Mouse (Mus musculus): ENCODE data around the gene Gata1. TPM values are rescaled to one million over a fixed set of nuclear protein-coding genes. Genes with fewer than 3 reads are reported as not detected.
"Not testable (repeated sequence)": the region's sequence is repeated elsewhere in the genome, so short reads cannot be mapped to it uniquely, and the experiment has no call there.

Gene Gata1
- polyA plus RNA-seq, 1 experiment, result not detected

GRCm38 (mm10) chrX:7936874-7937273 lies 41.0 kb downstream of the Gata1 start:
- no peak for TF ChIP-seq CTCF (IDR thresholded peaks at IDR 0.05; ENCODE audit: borderline replicate concordance, insufficient read depth, low read length)
- TF ChIP-seq POLR2A (IDR thresholded peaks at IDR 0.05; ENCODE audit: low read depth, low read length), result no peak
- Histone ChIP-seq H3K27ac (ENCODE audit: insufficient read depth, low read length) (no peak overlapping the region), H3K4me3 (ENCODE audit: insufficient read depth, low read length) (no peak overlapping the region), H3K4me1 (ENCODE audit: control insufficient read depth, insufficient read depth, low read length) (no peaks in the 10 kb centered on the region)

GRCm38 (mm10) chrX:7928270-7928790 lies 49.5 kb downstream of the Gata1 start, which contains the start of gene Eras:
Gene Eras, minus strand, starts transcription at chrX:7928607.
- Histone ChIP-seq H3K4me3 (ENCODE audit: insufficient read depth, low read length) (no peak within 1 kb of the TSS), H3K27ac (ENCODE audit: insufficient read depth, low read length) (no peak within 1 kb of the TSS), H3K4me1 (ENCODE audit: control insufficient read depth, insufficient read depth, low read length) (no peaks in the 10 kb centered on the region)
- TF ChIP-seq POLR2A (IDR thresholded peaks at IDR 0.05; ENCODE audit: low read depth, low read length), result no peak
- no peak for TF ChIP-seq CTCF (IDR thresholded peaks at IDR 0.05; ENCODE audit: borderline replicate concordance, insufficient read depth, low read length)

- no peak overlapping the region for H3K27ac ChIP-seq (ENCODE audit: insufficient read depth, low read length)
Observed at GRCm38 (mm10) chrX:7927116-7927515, 50.8 kb downstream of the Gata1 start.

DNA sequence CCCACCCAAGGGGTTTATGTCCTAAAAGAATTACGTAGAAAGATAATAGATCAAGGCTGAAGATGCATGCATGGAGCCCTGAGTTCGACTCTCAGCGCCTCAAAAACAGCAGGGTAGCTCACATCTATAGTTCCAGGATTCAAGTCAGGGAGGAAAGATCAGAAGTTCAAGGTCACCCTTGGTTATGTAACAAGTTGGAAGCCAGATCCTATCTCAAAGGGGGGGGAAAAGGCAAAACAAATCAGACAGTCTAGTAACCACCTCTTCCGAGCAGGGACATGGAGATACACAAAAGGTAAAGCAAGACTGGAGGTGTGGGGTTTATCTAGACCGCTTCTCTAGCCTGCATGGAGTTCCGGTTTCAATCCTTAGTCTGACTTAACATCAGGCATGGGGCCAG lies 51.6 kb downstream of the Gata1 start:
- TF ChIP-seq POLR2A (IDR thresholded peaks at IDR 0.05; ENCODE audit: low read depth, low read length) (no peak), CTCF (IDR thresholded peaks at IDR 0.05; ENCODE audit: borderline replicate concordance, insufficient read depth, low read length) (no peak)
- no peak overlapping the region for H3K27ac ChIP-seq (ENCODE audit: insufficient read depth, low read length)
- no peak overlapping the region for H3K4me3 ChIP-seq (ENCODE audit: insufficient read depth, low read length)
- H3K4me1 ChIP-seq (ENCODE audit: control insufficient read depth, insufficient read depth, low read length), result no peaks in the 10 kb centered on the region

More at GRCm38 (mm10) chrX:7927116-7927515, 50.8 kb downstream of the Gata1 start:
- no peak overlapping the region for H3K4me3 ChIP-seq (ENCODE audit: insufficient read depth, low read length)
- H3K4me1 ChIP-seq (ENCODE audit: control insufficient read depth, insufficient read depth, low read length), result no peaks in the 10 kb centered on the region
- TF ChIP-seq POLR2A (IDR thresholded peaks at IDR 0.05; ENCODE audit: low read depth, low read length), result no peak
- no peak for TF ChIP-seq CTCF (IDR thresholded peaks at IDR 0.05; ENCODE audit: borderline replicate concordance, insufficient read depth, low read length)

GRCm38 (mm10) chrX:7922032-7922431 lies 55.8 kb downstream of the Gata1 start:
- H3K27ac ChIP-seq (ENCODE audit: insufficient read depth, low read length), result no peak overlapping the region
- no peaks in the 10 kb centered on the region for H3K4me1 ChIP-seq (ENCODE audit: control insufficient read depth, insufficient read depth, low read length)
- no peak overlapping the region for H3K4me3 ChIP-seq (ENCODE audit: insufficient read depth, low read length)
- no peak for TF ChIP-seq CTCF (IDR thresholded peaks at IDR 0.05; ENCODE audit: borderline replicate concordance, insufficient read depth, low read length)
- TF ChIP-seq POLR2A (IDR thresholded peaks at IDR 0.05; ENCODE audit: low read depth, low read length), result no peak

DNA sequence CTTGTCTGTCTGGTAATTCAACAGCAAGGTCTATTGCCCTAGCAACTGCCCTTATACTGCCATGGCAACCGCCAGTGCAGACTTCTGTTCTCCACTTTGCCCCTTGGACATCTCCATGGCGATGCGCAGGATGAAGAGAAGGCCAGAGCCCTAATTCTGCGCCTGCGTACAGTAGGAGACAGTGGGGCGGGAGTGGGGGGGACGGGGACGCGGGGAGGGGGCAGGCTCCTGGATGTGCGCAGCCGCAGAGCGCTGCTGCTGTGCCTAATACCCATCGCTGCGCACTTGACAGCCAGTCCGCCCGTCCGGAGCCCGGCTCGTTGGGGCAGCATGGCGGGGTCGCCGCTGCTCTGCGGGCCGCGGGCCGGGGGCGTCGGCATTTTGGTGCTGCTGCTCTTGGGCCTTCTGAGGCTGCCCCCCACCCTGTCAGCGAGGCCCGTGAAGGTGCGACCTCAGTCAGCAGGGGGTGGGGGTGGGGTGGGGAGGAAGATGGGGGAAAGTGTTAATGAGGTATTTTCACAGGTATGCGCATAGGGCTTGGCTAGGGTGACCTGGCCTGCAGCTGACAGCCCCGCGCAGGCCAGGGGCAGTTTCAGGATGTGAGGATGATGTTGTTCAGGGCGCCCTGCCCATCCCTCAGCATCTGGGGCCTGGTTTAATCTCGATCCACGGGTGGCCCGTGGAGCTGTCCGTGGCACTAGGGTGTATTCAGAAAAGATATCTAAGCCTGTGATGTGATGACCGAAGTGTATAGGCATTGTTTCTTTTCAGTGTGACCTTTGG lies 58.1 kb downstream of the Gata1 start, which contains the start of gene Pcsk1n:
Gene Pcsk1n, plus strand, starts transcription at position 222 of the 783 bp plus-strand sequence.
- TF ChIP-seq CTCF (IDR thresholded peaks at IDR 0.05; ENCODE audit: borderline replicate concordance, insufficient read depth, low read length) (no peak), POLR2A (IDR thresholded peaks at IDR 0.05; ENCODE audit: low read depth, low read length) (no peak)
- Histone ChIP-seq H3K27ac (ENCODE audit: insufficient read depth, low read length) (no peak within 1 kb of the TSS), H3K4me3 (ENCODE audit: insufficient read depth, low read length) (no peak within 1 kb of the TSS), H3K4me1 (ENCODE audit: control insufficient read depth, insufficient read depth, low read length) (no peaks in the 10 kb centered on the region)

DNA sequence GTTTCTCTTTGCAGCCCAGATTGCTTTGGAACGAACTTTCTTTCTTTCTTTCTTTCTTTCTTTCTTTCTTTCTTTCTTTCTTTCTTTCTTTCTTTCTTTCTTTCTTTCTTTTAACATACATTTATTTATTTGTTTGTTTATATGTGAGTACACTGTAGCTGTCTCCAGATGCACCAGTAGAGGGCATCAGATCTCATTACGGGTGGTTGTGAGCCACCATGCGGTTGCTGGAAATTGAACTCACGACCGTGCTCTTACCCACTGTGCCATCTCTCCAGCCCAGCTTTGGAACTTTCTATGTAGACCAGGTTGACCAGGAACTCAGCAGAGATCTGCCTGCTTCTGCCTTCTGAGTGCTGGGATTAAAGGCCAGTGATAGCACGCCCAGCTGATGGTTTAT lies 59.9 kb downstream of the Gata1 start:
- H3K27ac ChIP-seq (ENCODE audit: insufficient read depth, low read length); H3K4me1 ChIP-seq (ENCODE audit: control insufficient read depth, insufficient read depth, low read length); H3K4me3 ChIP-seq (ENCODE audit: insufficient read depth, low read length): not testable (repeated sequence)

- not testable (repeated sequence) for H3K27ac ChIP-seq (ENCODE audit: insufficient read depth, low read length); H3K4me1 ChIP-seq (ENCODE audit: control insufficient read depth, insufficient read depth, low read length)
Observed at GRCm38 (mm10) chrX:7915669-7916068, 62.2 kb downstream of the Gata1 start.

DNA sequence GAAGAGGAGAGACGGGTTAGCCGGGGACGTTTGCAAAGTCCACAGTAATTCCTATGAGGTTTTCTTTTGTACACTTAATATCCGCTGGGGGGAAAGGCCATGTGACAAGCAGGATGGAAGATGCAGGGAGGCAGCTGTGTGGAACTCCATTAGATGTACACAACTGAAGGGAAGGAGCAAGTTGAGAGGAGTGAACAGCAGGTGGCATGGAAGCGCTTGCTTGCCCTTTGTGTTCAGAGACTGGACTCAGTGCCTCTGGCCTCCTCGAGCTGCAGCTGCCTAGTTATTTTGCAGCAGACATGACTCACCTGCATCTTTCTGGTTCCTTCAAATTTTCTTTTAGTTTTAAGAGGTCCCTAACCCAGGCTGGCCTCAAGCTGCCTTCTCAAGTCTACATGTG lies 67.4 kb downstream of the Gata1 start:
- no peak overlapping the region for H3K27ac ChIP-seq (ENCODE audit: insufficient read depth, low read length)
- no peak overlapping the region for H3K4me3 ChIP-seq (ENCODE audit: insufficient read depth, low read length)
- TF ChIP-seq POLR2A (IDR thresholded peaks at IDR 0.05; ENCODE audit: low read depth, low read length) (no peak), CTCF (IDR thresholded peaks at IDR 0.05; ENCODE audit: borderline replicate concordance, insufficient read depth, low read length) (no peak)
- H3K4me1 ChIP-seq (ENCODE audit: control insufficient read depth, insufficient read depth, low read length), result no peaks in the 10 kb centered on the region

More at GRCm38 (mm10) chrX:7915669-7916068, 62.2 kb downstream of the Gata1 start:
- H3K4me3 ChIP-seq (ENCODE audit: insufficient read depth, low read length), result not testable (repeated sequence)

Other genes with a start within 250 kb of the Gata1 start
- gene Praf2, start 249.6 kb downstream of the Gata1 start, polyA plus RNA-seq (2011; ENCODE audit: insufficient read length, low read depth, missing spikeins), result 112 and 126 TPM in 2 replicates
- 2.5 and 3.5 TPM in 2 replicates for gene Ccdc120, start 227.2 kb downstream of the Gata1 start, polyA plus RNA-seq (2011; ENCODE audit: insufficient read length, low read depth, missing spikeins)
- 49.1 and 53.4 TPM in 2 replicates for gene Tfe3, start 215.5 kb downstream of the Gata1 start, polyA plus RNA-seq (2011; ENCODE audit: insufficient read length, low read depth, missing spikeins)
- gene Gripap1, start 188.3 kb downstream of the Gata1 start, polyA plus RNA-seq (2011; ENCODE audit: insufficient read length, low read depth, missing spikeins), result 37.7 and 42.1 TPM in 2 replicates
- gene Kcnd1, start 155.8 kb downstream of the Gata1 start, polyA plus RNA-seq (2011; ENCODE audit: insufficient read length, low read depth, missing spikeins), result 5.7 and 7.5 TPM in 2 replicates
- 57.5 and 65.0 TPM in 2 replicates for gene Otud5, start 136.7 kb downstream of the Gata1 start, polyA plus RNA-seq (2011; ENCODE audit: insufficient read length, low read depth, missing spikeins)
- 4.0 and 4.3 TPM in 2 replicates for gene Pim2, start 99.8 kb downstream of the Gata1 start, polyA plus RNA-seq (2011; ENCODE audit: insufficient read length, low read depth, missing spikeins)
- 113 and 123 TPM in 2 replicates for gene Slc35a2, start 94.0 kb downstream of the Gata1 start, polyA plus RNA-seq (2011; ENCODE audit: insufficient read length, low read depth, missing spikeins)
- 90.2 and 103 TPM in 2 replicates for gene Pqbp1, start 78.8 kb downstream of the Gata1 start, polyA plus RNA-seq (2011; ENCODE audit: insufficient read length, low read depth, missing spikeins)
- 29.5 and 39.9 TPM in 2 replicates for gene Timm17b, start 78.7 kb downstream of the Gata1 start, polyA plus RNA-seq (2011; ENCODE audit: insufficient read length, low read depth, missing spikeins)
- not detected in 2 replicates for gene Gm10491, start 70.2 kb downstream of the Gata1 start, polyA plus RNA-seq (2011; ENCODE audit: insufficient read length, low read depth, missing spikeins)
- gene Gm10490, start 68.5 kb downstream of the Gata1 start, polyA plus RNA-seq (2011; ENCODE audit: insufficient read length, low read depth, missing spikeins), result not detected in 2 replicates
- gene Pcsk1n, start 58.2 kb downstream of the Gata1 start, polyA plus RNA-seq (2011; ENCODE audit: insufficient read length, low read depth, missing spikeins), result not detected in 2 replicates
- not detected in 2 replicates for gene Eras, start 49.5 kb downstream of the Gata1 start, polyA plus RNA-seq (2011; ENCODE audit: insufficient read length, low read depth, missing spikeins)
- gene Hdac6, start 30.2 kb downstream of the Gata1 start, polyA plus RNA-seq (2011; ENCODE audit: insufficient read length, low read depth, missing spikeins), result 21.2 and 27.6 TPM in 2 replicates
- not detected in 2 replicates for gene Glod5, start 40.4 kb upstream of the Gata1 start, polyA plus RNA-seq (2011; ENCODE audit: insufficient read length, low read depth, missing spikeins)
- gene Suv39h1, start 96.7 kb upstream of the Gata1 start, polyA plus RNA-seq (2011; ENCODE audit: insufficient read length, low read depth, missing spikeins), result 24.8 and 31.0 TPM in 2 replicates
- gene Was, start 112.4 kb upstream of the Gata1 start, polyA plus RNA-seq (2011; ENCODE audit: insufficient read length, low read depth, missing spikeins), result 0.25 TPM in 1 of 2 replicates, not detected in the other
- 26.7 and 29.9 TPM in 2 replicates for gene Wdr13, start 154.8 kb upstream of the Gata1 start, polyA plus RNA-seq (2011; ENCODE audit: insufficient read length, low read depth, missing spikeins)
- gene Rbm3, start 167.8 kb upstream of the Gata1 start, polyA plus RNA-seq (2011; ENCODE audit: insufficient read length, low read depth, missing spikeins), result 486 and 515 TPM in 2 replicates
- gene Tbc1d25, start 198.1 kb upstream of the Gata1 start, polyA plus RNA-seq (2011; ENCODE audit: insufficient read length, low read depth, missing spikeins), result 5.3 and 6.7 TPM in 2 replicates
- 35.7 and 36.0 TPM in 2 replicates for gene Ebp, start 215.4 kb upstream of the Gata1 start, polyA plus RNA-seq (2011; ENCODE audit: insufficient read length, low read depth, missing spikeins)
- 5.3 and 8.6 TPM in 2 replicates for gene Porcn, start 228.5 kb upstream of the Gata1 start, polyA plus RNA-seq (2011; ENCODE audit: insufficient read length, low read depth, missing spikeins)

Measured in embryonic fibroblast, embryonic 13.5 days (primary cell).